Mouse (Mus musculus) monocyte, adult 5-6 weeks (primary cell): Measurements from ENCODE around the gene Col6a6. TPM values are rescaled to one million over a fixed set of nuclear protein-coding genes. Genes with fewer than 3 reads are reported as not detected.

Source experiments
- ATAC-seq: fragments of 153-309, 156-312 bp; replicated peaks from 2 replicates; pipeline ENCODE4 v1.8.0; 2017; ENCODE audit warnings: mild to moderate bottlenecking; ENCODE audit not compliant: low TSS enrichment, insufficient number of reproducible peaks, severe bottlenecking, poor library complexity, low FRiP score
- total RNA-seq: library from RNA; stranded (forward); fragments of 200-1000, 200-491, 200-594 nt; gene quantifications from 3 replicates; pipeline ENCODE4 v1.2.3, GENCODE M21; 2017

Col6a6 gene
- total RNA-seq, 1 experiment from 2014 or later: not detected

- ATAC-seq: no peak
Observed at GRCm38 (mm10) chr9:105811458-105811857, 16.5 kb downstream of the Col6a6 start.

DNA sequence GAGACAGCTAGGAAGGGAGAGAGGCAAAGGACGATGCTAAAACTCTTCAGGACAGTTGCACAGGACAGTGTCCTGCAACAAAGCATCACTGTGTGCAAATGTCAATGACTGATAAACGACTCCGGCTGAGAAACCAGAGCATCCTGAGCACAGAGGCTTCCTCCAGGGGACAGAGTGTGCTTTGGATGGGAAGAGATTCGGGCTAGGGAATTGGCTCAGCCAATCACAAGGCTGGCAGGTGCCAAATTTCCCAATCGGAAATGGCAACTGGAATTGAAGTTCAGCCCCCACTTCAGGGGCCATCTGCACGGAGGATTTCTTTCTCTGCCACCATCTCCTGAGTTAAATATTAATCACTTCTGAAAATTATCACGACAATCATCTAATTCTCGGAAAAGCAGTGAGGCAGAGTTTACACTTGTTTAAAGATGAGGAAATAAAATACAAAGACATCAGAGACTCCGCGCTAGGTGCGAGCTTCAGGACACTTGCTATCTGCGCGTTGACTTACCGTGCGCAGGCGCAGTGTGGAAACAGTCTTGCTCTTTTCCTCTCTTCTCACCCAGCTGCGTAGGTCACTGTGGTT lies 18.9 kb downstream of the Col6a6 start:
- ATAC-seq: no peak

DNA sequence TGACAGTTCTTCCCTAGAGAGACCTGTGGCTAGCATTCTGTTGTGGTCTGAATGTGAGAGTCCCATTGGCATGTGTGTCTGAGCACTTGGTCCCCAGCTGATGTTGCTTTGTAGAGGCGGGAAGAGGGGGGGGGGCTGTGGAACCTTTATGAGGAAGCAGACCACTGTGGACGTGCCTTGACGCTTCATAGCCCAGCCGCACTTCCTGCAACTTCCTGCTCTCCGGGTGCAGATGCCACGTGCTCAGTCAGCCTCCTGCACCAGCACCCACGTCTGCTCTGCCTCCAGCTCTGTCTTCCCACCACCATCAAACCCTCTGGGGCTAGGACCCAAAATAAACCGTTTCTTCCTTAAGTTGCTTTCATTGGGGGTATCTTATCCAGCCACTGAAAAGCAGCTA lies 24.5 kb downstream of the Col6a6 start:
- ATAC-seq: no peak

DNA sequence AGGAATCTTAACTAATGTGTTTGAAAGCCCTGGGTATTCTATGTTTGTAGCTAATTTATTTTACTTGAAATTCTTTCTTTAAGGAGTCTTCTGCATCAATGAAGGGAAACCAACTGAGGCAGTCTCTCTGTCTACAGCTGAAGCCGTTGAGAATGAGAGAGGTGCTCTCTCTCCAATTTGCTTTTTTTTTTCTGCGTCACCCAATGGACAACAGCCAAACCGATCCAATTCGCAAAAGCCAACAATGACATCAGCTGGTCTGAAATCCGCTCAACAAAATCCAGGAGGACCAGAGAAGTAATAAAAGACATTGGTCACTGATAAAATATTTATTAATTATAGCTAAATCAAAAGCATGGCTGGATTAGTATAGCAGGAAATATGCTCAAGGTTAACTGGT lies 26.5 kb downstream of the Col6a6 start:
- no peak for ATAC-seq

DNA sequence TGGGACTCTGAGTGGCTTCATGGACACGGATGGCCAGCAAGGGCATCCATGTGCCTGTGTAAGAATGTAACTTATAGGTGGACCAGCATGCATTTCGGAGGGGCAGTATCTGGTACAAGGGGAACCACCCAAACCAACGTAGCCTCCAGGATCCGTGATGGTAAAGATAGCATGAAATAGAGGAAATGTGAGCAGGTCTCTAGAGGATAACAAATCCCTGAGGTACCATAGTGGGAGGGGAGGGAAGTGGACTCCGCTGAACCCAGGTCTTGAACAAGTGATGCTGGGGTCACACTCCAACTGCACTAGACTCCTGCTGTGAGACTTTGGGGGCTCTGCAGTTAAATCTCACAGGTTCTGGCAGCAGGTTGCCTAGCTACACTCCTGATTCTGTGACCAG lies 27.7 kb downstream of the Col6a6 start:
- ATAC-seq: no peak

DNA sequence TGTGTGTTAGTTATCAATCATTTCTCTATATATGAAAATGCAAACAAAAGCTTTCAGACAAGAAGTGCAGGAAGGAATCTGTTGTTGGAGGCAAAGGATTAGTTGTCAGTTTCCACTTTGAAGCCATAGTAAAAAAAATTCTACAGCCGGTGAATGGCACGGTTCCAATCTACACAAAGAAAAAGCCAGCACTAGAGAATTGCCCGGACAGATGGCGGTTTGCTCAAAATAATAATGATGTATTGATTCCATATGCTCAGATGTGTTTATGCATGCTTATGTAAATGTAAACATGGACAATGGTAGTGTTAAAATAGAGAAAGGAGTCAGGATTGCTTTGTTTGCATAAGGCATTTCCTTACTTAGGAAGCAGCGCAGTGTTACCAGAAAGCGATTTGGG lies 31.8 kb downstream of the Col6a6 start:
- no peak for ATAC-seq

DNA sequence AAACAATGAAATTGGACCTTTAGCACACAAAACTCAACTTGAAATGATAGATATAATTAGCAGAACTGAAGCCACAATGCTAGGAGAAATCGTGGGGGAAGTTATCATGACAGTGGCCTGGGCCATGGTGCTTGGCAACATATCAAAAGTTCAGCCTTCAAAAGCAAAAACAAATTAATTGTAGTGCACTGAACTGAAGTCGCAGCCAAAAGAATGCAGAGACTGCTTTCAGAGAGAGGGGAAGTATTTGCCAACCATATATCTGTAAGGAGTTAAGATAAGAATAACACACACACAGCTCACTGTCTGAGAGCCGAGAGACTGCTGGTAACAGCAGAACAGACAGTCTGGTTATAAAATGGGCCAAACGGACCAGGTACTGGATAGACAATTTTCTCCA lies 33.0 kb downstream of the Col6a6 start:
- ATAC-seq: no peak

DNA sequence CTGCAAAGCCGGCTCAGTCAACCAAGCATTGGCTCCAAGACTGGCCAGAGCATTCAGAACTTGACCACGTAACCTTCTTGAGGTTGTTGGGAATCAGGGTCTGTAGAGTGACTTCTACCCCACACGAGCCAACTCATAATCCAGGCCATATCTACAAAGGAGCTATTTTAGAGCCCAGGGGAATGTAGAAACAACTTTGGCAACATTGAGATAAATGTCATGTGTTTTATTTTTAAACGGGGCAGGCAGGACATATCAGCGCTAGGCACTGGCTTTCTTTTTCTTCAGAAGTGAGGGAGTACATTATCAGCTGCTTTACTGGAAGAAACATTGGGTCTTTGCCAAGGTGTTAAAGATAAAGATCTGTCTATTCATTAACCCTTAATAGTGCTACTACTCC lies 36.1 kb downstream of the Col6a6 start:
- ATAC-seq: no peak

GRCm38 (mm10) chr9:105788203-105788602 lies 39.8 kb downstream of the Col6a6 start:
- ATAC-seq: no peak

GRCm38 (mm10) chr9:105787800-105788199 lies 40.2 kb downstream of the Col6a6 start:
- no peak for ATAC-seq

DNA sequence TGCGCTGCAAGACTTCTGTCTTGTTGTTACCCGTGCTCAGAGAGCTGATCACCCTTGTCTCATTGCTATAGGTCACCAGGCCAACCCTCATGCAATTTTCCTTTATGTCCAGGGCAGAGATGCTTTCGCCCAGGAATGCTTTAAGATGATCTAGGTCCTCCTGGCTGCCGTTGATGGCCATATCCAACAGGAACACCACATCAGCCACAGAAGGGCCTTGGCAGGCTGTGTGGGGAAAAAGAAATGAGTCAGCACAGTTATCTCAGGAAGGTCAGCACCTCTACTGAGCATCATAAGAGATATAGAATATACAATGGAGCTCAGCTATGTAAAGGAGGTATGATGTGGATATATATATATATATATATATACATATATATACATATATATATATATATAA lies 43.9 kb downstream of the Col6a6 start:
- no peak for ATAC-seq

DNA sequence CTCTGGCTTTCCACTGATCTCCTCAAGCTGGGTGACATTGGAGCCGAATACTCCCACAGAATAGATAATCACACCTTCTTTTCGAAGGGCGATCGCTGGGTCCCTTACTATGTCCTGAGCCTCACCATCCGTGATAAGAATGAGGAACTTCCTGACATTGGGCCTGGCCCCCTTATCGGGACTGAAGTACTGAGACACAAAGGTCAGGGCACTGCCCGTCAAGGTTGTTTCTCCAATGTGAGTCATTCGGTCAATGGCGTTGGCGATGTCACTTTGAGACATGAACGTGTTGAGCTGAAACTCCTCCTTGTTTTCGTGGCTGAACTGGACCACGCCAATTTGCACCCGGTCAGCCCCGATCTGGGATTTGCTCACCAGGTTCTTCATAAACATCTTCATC lies 47.3 kb downstream of the Col6a6 start:
- no peak for ATAC-seq

- ATAC-seq: no peak
Observed at GRCm38 (mm10) chr9:105778741-105779140, 49.2 kb downstream of the Col6a6 start.

GRCm38 (mm10) chr9:105774878-105775277 lies 53.1 kb downstream of the Col6a6 start:
- ATAC-seq: no peak

DNA sequence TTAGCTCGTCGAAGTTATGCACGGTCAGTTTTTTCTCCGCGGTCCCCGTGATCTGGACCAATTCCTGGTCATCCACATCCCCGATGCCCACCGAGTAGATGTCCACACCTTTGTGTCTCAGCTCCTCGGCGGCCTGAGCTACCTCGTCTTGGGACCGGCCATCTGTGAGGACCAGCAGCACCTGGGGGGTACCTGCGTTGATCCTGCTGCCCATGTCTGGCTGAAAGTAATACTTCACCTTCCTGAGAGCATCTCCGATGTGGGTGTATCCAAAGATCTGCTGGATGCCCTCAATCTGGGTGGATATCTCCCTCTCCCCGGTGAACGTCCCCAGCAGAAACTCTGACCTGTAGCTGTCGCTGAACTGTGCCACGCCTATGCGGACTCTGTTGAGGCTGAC lies 53.6 kb downstream of the Col6a6 start:
- no peak for ATAC-seq

- ATAC-seq: no peak
Observed at GRCm38 (mm10) chr9:105771380-105771779, 56.6 kb downstream of the Col6a6 start.

- no peak for ATAC-seq
Observed at GRCm38 (mm10) chr9:105770690-105771089, 57.3 kb downstream of the Col6a6 start.

GRCm38 (mm10) chr9:105765891-105766290 lies 62.1 kb downstream of the Col6a6 start:
- ATAC-seq: no peak

- ATAC-seq: no peak
Observed at GRCm38 (mm10) chr9:105764681-105765080, 63.3 kb downstream of the Col6a6 start.

DNA sequence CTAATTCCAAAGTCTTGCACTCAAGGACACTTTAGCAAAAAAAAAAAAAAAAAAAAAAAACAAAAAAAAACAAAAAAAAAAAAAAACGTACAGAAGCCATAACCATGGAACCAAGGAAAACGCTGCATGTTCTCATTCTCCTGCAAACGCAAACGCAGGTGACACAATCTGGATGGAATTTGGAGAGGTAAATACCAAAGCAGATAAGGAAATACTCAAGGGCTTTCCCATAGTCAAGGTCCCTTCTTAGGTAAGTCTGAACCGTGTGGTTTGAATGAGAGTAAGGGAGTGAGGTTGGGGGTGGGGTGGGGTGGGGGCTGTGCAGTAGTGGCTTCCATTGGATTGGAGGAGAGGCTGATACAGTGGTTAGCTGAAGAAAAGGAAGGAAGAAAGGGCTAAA lies 63.8 kb downstream of the Col6a6 start:
- no peak for ATAC-seq

DNA sequence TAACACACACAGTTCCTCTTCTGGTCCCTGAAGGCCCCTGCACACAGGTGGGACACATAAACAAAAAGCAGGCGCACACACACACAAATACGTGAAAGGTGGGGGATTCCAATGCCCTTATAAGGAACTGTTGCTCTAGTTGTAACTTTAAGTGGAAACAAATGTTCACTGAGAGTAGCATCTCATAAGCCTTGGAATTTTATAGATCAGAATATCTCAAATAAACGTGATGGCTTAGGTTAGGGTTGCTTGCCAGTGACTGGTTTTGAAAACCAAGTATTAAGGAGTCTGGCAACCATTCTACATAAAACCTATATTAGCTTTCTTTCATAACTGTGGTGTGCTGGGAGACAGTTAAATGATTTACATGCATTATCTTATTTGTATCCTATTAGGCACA lies 64.3 kb downstream of the Col6a6 start:
- ATAC-seq: no peak
